26 mouse cellular contexts compared by ENCODE assay signal in genomic region chr19:44745741-44746140, GRCm38 (mm10). TPM values are rescaled to one million over a fixed set of nuclear protein-coding genes. Genes with fewer than 3 reads are reported as not detected.
DNase-seq lines count a peak whose midpoint lies in the region; ATAC-seq lines count a peak whose summit lies in the region.
"Had no signal": no experiment of that assay in that cellular context is flagged by ENCODE, and none has a peak within 500 bp of the region (broad histone marks: within the 10 kb centered on the region; RNA-seq: fewer than 3 reads in every experiment).

No protein-coding gene starts in this region.

- H3K27ac ChIP-seq in limb, embryonic 11.5 days (replicated peaks; ENCODE audit: low read depth, low read length), result no peak overlapping the region
- H3K27ac ChIP-seq in limb, embryonic 10.5 days, result no peak overlapping the region
- H3K27ac ChIP-seq in hindbrain, embryonic 14.5 days, result no peak overlapping the region
- no peak overlapping the region for H3K27ac ChIP-seq in neural tube, embryonic 12.5 days
- H3K27ac ChIP-seq: forebrain, embryonic 15.5 days; heart, embryonic 10.5 days; intestine, embryonic 15.5 days; limb, embryonic 12.5 days; macrophage; stomach, postnatal 0 days had no signal

- H3K4me3 ChIP-seq in limb, embryonic 11.5 days (ENCODE audit: low read depth, low read length), result no peak overlapping the region
- no peak overlapping the region for H3K4me3 ChIP-seq in limb, embryonic 10.5 days
- H3K4me3 ChIP-seq in hindbrain, embryonic 14.5 days (replicated peaks; ENCODE audit: low read length), result no peak overlapping the region
- H3K4me3 ChIP-seq in neural tube, embryonic 12.5 days, result no peak overlapping the region
- H3K4me3 ChIP-seq: forebrain, embryonic 15.5 days had no signal

- ATAC-seq in limb, embryonic 11.5 days (ENCODE audit: insufficient number of reproducible peaks, low FRiP score, low TSS enrichment, low read depth), result no peak
- no peak for ATAC-seq in hindbrain, embryonic 14.5 days (ENCODE audit: low FRiP score)
- no peak for ATAC-seq in neural tube, embryonic 12.5 days (ENCODE audit: low FRiP score, low read depth)
- ATAC-seq: activated CD4-positive, CD25-positive, alpha-beta regulatory T cell, adult 4 months; forebrain, embryonic 15.5 days; intestine, embryonic 15.5 days; liver, postnatal 0 days; lung, postnatal 0 days had no signal

- H3K9ac ChIP-seq in limb, embryonic 11.5 days (ENCODE audit: low read length), result no peak overlapping the region
- H3K9ac ChIP-seq in hindbrain, embryonic 14.5 days, result no peak overlapping the region
- no peak overlapping the region for H3K9ac ChIP-seq in neural tube, embryonic 12.5 days
- H3K9ac ChIP-seq: forebrain, embryonic 15.5 days; intestine, embryonic 15.5 days; limb, embryonic 12.5 days; liver, postnatal 0 days had no signal

- H3K9me3 ChIP-seq in limb, embryonic 11.5 days (ENCODE audit: control insufficient read depth, low read length), result no peaks in the 10 kb centered on the region
- no peaks in the 10 kb centered on the region for H3K9me3 ChIP-seq in limb, embryonic 10.5 days (replicated peaks)
- no peaks in the 10 kb centered on the region for H3K9me3 ChIP-seq in hindbrain, embryonic 14.5 days (ENCODE audit: control insufficient read depth, low read length)
- H3K9me3 ChIP-seq in neural tube, embryonic 12.5 days, result no peaks in the 10 kb centered on the region
- H3K9me3 ChIP-seq: forebrain, embryonic 15.5 days; heart, embryonic 10.5 days; intestine, embryonic 15.5 days; limb, embryonic 12.5 days had no signal

- no peaks in the 10 kb centered on the region for H3K36me3 ChIP-seq in limb, embryonic 11.5 days (ENCODE audit: control insufficient read depth, insufficient read depth, low read length)
- H3K36me3 ChIP-seq in limb, embryonic 10.5 days, result no peaks in the 10 kb centered on the region
- no peaks in the 10 kb centered on the region for H3K36me3 ChIP-seq in hindbrain, embryonic 14.5 days (replicated peaks; ENCODE audit: control insufficient read depth, insufficient read depth)
- H3K36me3 ChIP-seq in neural tube, embryonic 12.5 days, result no peaks in the 10 kb centered on the region
- H3K36me3 ChIP-seq: forebrain, embryonic 15.5 days; heart, embryonic 10.5 days; intestine, embryonic 15.5 days; limb, embryonic 12.5 days had no signal

- peaks cover 89% of the 10 kb centered on the region for H3K27me3 ChIP-seq in limb, embryonic 11.5 days (ENCODE audit: control insufficient read depth, insufficient read depth, low read length)
- H3K27me3 ChIP-seq in limb, embryonic 10.5 days (ENCODE audit: low read depth, poor library complexity, severe bottlenecking), result peaks cover 100% of the 10 kb centered on the region
- H3K27me3 ChIP-seq in hindbrain, embryonic 14.5 days (ENCODE audit: control insufficient read depth, insufficient read depth, low read length), result peaks cover 94% of the 10 kb centered on the region
- peaks cover 97% of the 10 kb centered on the region for H3K27me3 ChIP-seq in neural tube, embryonic 12.5 days (replicated peaks)

- DNase-seq in kidney, adult 18-20 months, result peak; percentile 41
- DNase-seq in kidney, postnatal 36 days, result no peak
- DNase-seq in limb, embryonic 11.5 days (ENCODE audit: low spot score), result peak; percentile 44
- no peak for DNase-seq in limb, embryonic 10.5 days (ENCODE audit: low spot score)
- no peak for DNase-seq in hindbrain, embryonic 14.5 days (ENCODE audit: low spot score)
- DNase-seq in right cerebral cortex, postnatal 14 days, result no peak
- DNase-seq: adrenal gland, adult 8-10 months; cerebellum, adult 11-12 months; cerebellum, postnatal 14 days; gastrocnemius, postnatal 10 days; heart, postnatal 4 days; liver, postnatal 0 days; thymus, adult 2 months; thymus, postnatal 4 days had no signal

- peaks cover 16% of the 10 kb centered on the region; the same call in 1 of the 2 replicates for H3K4me1 ChIP-seq in limb, embryonic 11.5 days (ENCODE audit: control insufficient read depth, insufficient read depth, low read length)
- peaks cover 37% of the 10 kb centered on the region for H3K4me1 ChIP-seq in limb, embryonic 10.5 days
- peaks cover 7% of the 10 kb centered on the region; the same call in 1 of the 2 replicates for H3K4me1 ChIP-seq in hindbrain, embryonic 14.5 days (replicated peaks; ENCODE audit: control insufficient read depth, insufficient read depth, low read length)
- peaks cover 30% of the 10 kb centered on the region for H3K4me1 ChIP-seq in neural tube, embryonic 12.5 days

- H3K4me2 ChIP-seq in limb, embryonic 11.5 days (ENCODE audit: low read depth, severe bottlenecking), result no peak overlapping the region
- H3K4me2 ChIP-seq in hindbrain, embryonic 14.5 days (replicated peaks), result peak overlapping the region; percentile 47; the same call in 1 of the 2 replicates
- peak overlapping the region; percentile 53 for H3K4me2 ChIP-seq in neural tube, embryonic 12.5 days (replicated peaks)
- H3K4me2 ChIP-seq: forebrain, embryonic 15.5 days had no signal

- WGBS in limb, embryonic 11.5 days, result 4% methylated on average over 6 of the region's 6 CpGs
- WGBS in limb, embryonic 10.5 days, result 4% methylated on average over 6 of the region's 6 CpGs
- WGBS in hindbrain, embryonic 14.5 days, result 8% methylated on average over 6 of the region's 6 CpGs
- WGBS in neural tube, embryonic 12.5 days, result 6% methylated on average over 6 of the region's 6 CpGs

RNA-seq across cellular contexts. Expression of gene Pax2, which starts 10.1 kb away (rescaled TPM):
- polyA plus RNA-seq in limb, embryonic 11.5 days (2014; fragmentation: Nextera tagmentation; extraction: Ambion mirVana), result 0.08 and 0.14 TPM in 2 replicates
- 0.05 and 0.20 TPM in 2 replicates for polyA plus RNA-seq in limb, embryonic 10.5 days (2016; fragmentation: Nextera tagmentation; extraction: Ambion mirVana)
- polyA plus RNA-seq in hindbrain, embryonic 14.5 days (2014; fragmentation: Nextera tagmentation; extraction: Ambion mirVana), result 18.7 and 22.1 TPM in 2 replicates
- 21.9 and 23.3 TPM in 2 replicates for polyA plus RNA-seq in neural tube, embryonic 12.5 days (2016; fragmentation: Nextera tagmentation; extraction: Ambion mirVana)
- polyA plus RNA-seq: activated CD4-positive, CD25-positive, alpha-beta regulatory T cell, adult 4 months; C2C12; heart, embryonic 16.5 days; limb, embryonic 12.5 days; liver, embryonic 11.5 days; liver, postnatal 0 days; lung, postnatal 0 days; macrophage; stomach, postnatal 0 days had no signal

Comparison
In these comparisons a context has a peak if more than half of its experiments do, and no peak if none do; other contexts are left out.
1. DNase-seq: peak in kidney, adult 18-20 months (single experiment) and limb, embryonic 11.5 days (single experiment); none in kidney, postnatal 36 days (0 of 2), limb, embryonic 10.5 days (single experiment), hindbrain, embryonic 14.5 days (single experiment) and right cerebral cortex, postnatal 14 days (single experiment).
2. RNA of gene Pax2, which starts 10.1 kb away (polyA plus RNA-seq): 18.7 to 22.1 TPM in hindbrain, embryonic 14.5 days and 21.9 to 23.3 TPM in neural tube, embryonic 12.5 days; 0.05 to 0.20 TPM in limb, embryonic 10.5 days and 0.08 to 0.14 TPM in limb, embryonic 11.5 days; every median in the first group is over 10 times any median in the second.